Mouse (Mus musculus): Measurements from ENCODE around the gene H13. TPM values are rescaled to one million over a fixed set of nuclear protein-coding genes. Genes with fewer than 3 reads are reported as not detected.

H13 gene
- total RNA-seq, 2 experiments from 2014 or later, result 84.8 to 88.2 TPM

DNA sequence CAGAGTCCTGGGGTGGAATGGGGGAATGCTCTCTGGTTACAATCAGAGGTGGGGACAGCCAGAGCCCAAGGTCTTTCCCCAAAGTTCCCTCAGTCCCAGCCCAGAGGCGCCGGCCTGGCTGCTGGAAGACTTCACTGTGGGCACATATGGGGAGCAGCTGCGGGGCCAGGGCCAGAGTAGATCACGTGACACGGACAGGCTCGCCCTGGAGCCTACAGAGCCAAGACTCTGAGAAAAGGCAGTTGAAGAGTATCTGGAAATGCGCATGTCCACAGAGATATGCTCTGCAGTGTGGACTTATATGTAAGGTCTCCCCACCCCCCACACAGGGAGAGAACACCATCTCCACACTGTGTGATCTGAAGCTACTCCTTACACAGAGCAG is 60.4 kb downstream of the H13 start:
- peak in 1 of 2 experiments; percentile 70 for DNase-seq (ENCODE audit: low spot score in 2 of 2)

DNA sequence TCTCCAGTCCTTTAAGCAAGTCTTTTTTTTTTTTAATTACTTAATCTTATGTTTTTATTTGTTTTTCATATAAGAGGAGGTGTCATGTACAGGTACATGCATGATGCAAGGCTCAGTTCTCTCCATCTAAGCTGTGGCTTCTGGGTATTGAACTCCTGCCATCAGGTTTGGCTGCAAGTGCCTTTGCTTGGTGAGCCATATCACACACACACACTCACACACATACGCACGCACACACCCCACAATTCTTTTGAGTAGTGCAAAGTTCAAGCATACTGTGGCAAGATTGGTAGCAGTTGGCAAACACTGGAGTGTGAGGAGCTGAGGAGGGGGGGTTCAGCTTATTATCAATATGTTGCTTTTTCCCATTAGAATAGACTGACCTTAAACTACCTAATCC is 63.9 kb downstream of the H13 start:
- no peak for DNase-seq (ENCODE audit: low spot score in 2 of 2)

DNA sequence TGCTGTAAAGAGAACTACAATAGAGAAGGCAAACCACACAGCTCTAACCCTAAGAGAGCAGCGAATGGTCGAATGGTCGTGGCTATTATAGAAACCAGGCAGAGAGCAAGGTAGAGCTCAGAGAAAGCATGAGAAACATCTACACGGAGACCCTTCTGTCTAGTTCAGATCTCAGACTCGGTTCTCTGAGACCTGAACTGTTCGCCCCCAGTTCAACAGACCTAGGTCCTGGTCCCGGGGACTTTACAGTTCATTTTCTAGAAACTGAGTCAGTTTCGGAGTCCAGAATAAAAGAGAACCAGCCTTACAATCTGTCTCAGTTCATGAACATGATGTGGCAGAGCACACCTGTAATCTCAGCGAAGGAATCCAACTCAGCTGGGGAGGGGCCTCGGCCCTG is 65.2 kb downstream of the H13 start:
- no peak for DNase-seq (ENCODE audit: low spot score in 2 of 2)

DNA sequence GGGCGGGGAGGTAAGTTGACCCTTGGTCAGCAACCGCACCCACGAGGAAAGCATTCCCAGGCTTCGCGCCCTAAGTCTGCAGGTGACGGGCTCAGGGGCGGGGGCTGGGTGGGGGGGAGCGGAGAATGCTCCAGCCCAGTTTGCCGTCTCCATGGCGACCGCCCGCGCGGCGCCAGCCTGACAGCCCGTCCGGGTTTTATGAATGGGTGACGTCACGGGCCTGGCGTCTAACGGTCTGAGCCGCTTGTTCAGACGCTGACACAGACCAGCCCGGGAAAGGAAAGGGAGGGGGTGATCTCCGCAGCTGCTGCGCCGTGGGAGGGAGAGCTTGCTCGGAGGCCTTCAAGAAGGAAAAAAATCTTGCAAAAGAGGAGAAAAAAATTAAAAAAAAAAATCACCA is 65.7 kb downstream of the H13 start:
- peak; percentile 80 to 93 for DNase-seq (ENCODE audit: low spot score in 2 of 2)

DNA sequence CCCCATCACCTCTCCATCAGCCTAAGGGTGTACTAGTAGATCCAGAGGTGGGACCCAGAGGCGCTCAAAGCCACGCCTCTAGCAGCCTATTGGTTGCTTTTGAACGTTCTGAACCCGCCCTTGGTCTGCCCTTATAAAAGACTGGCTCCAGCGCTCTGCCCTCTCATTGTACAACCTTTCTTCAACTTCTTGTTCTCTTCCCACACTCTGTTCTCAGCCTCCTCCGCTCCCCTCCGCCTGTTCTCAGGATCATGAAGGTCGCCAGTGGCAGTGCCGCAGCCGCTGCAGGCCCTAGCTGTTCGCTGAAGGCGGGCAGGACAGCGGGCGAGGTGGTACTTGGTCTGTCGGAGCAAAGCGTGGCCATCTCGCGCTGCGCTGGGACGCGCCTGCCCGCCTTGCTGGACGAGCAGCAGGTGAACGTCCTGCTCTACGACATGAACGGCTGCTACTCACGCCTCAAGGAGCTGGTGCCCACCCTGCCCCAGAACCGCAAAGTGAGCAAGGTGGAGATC is 66.9 kb downstream of the H13 start, which contains the start of gene Id1:
Gene Id1 (plus strand): TSS at position 162 of the 512 bp plus-strand sequence.
- peak; percentile 46 to 80 for DNase-seq (ENCODE audit: low spot score in 2 of 2)

DNA sequence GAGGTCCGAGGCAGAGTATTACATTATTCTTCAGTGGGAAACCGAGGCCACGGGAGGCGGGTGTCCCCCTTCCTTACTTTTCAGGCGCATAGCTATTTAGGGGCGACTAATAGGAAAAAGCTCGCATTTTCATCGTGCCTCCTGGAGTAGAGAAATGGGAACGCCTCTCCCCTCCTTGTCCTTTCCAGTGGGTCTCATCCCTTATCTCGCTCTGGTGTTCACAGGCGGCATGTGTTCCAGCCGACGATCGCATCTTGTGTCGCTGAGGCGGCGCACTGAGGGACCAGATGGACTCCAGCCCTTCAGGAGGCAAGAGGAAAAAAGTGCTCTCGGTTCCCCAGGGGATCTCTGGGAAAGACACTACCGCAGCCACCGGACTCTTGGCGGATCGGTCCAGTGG is 67.5 kb downstream of the H13 start:
- DNase-seq (ENCODE audit: low spot score in 2 of 2), result peak in 1 of 2 experiments; percentile 18

DNA sequence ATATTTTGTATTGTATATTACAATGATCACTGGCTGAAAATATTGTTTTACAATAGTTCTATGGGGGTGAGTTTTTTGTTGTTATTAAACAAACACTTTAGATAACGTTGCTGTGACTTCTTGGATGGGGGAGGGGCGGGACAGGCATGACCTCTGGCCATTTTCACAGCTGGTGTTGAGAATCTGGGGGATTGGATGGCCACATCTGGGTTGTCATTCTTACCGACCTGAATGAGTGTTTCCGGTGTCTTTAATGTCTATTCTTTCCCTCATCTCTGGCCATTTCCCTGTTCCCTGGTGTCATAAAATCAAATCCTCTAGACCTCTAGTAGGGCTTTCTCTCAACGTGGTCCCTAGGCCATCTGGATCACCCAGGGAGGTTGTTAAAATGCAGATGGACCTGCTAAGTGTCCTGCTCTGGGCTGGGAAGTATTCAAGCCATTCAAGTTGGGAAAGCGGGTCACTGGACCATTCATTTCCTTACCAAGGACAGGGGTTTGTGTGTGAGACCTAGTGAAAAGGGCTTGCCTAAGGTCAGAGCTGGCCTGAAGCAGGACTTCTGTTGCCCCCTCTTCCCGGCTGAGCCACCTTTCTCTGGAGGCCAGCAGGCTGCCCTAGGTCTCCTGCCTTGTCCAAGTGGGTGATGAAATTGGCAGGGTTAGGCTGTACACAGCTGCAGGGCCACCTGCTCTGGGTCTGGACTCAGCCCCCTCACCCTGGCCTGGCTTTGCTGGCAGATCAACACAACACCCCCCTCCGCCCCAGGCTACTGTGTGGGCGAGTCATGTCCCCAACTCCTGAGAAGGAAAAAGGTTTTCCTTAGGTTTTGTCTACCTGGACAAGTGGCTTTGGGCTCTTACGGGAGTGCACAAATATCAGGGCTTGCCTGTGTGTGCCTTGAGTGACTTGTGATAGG is 68.3 kb downstream of the H13 start:
- peak in 1 of 2 experiments; percentile 22 for DNase-seq (ENCODE audit: low spot score in 2 of 2)

DNA sequence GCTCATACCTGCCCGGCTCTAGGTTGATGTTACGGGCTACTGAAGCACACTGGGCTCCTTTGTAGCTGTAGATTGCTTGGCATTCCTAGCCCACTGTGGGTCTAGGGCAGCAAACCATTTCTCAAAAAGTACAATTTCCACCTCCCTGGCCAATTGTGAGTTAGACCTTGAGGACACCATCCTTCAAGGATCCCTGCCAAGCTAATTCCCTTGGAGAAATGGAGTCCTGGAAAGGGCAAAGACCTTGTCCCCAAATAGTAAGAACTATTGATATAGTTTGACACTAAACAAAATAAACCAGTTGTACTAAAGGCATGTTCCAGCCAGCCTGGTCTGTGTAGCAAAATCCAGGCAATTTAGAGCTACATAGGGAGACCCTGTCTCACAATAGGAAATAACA is 69.1 kb downstream of the H13 start:
- no peak for DNase-seq (ENCODE audit: low spot score in 2 of 2)

DNA sequence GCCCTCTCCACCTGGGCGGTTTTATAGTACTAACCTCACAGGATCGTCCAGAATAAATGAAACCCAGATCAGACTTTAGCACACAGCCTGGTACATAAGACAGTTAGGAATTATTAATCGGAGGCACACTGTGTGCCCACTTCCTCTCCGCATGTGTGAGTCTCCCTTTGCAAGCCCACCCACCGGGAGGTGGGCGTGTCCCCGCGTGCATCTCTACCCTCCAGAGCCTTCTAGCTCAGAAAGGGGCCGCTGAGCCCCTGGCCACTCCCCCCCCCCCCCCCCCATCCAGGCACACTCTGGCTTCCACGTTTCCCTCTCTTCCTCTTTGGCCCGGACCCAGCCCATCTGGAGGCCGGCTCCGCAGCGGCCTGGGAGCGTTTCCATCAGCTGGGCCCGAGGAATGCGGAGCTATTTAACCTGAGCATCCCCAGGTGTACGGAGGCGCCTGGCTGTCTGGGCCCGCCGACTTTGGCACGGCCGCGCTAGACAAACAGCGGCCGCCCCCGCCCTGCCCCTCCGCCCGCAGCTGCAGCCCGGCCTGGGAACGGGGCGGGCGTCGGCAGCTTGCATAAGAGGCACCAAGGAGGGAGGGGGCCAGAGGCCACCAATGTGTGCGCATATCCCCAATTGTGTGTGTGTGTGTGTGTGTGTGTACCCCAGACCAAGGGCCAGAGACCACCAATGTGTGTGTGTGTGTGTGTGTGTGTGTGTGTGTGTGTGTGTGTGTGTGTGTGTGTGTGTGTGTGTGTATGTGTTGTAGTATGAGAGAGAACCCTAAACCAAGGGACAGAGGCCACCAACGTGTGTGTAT is 70.0 kb downstream of the H13 start:
- peak; percentile 75 to 82 for DNase-seq (ENCODE audit: low spot score in 2 of 2)

DNA sequence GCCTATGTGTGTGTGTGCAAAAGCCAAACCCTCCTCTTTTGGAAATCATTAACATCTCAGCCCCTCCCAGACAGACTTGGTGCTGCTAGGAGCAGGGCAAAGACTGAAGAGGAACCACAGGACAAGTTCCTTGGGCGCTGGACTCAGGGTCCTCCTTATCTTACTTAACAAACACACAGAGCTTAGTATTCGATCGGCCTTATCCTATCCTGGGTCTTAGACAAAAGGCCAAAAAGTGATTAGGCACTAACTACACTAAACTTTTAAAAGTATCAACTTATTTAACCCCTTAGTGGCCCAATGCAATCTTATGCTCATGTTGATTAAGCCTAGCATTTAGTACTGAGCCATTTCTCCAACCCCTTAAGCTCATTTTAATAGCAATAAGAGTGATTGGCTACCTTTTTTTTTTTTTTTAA is 70.6 kb downstream of the H13 start:
- no peak for DNase-seq (ENCODE audit: low spot score in 2 of 2)

DNA sequence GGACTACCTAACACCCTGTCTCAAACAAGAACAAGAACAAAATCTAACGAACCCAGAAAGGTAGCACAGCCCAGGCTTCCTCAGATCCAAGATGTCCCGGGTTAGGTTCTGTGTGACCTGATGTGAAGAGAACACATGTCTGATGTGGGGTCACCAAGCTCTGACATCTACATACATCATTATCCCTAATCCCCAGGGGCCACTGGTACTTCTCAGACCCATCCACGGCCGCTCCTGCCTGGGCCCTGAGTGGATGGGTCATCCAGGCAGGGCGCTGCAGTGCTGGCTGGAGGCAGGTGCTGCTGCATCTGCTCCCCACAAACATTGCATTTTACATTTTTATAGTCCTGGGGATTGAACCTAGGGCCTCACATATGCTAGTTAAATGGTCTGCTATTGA is 71.2 kb downstream of the H13 start:
- DNase-seq (ENCODE audit: low spot score in 2 of 2), result no peak

DNA sequence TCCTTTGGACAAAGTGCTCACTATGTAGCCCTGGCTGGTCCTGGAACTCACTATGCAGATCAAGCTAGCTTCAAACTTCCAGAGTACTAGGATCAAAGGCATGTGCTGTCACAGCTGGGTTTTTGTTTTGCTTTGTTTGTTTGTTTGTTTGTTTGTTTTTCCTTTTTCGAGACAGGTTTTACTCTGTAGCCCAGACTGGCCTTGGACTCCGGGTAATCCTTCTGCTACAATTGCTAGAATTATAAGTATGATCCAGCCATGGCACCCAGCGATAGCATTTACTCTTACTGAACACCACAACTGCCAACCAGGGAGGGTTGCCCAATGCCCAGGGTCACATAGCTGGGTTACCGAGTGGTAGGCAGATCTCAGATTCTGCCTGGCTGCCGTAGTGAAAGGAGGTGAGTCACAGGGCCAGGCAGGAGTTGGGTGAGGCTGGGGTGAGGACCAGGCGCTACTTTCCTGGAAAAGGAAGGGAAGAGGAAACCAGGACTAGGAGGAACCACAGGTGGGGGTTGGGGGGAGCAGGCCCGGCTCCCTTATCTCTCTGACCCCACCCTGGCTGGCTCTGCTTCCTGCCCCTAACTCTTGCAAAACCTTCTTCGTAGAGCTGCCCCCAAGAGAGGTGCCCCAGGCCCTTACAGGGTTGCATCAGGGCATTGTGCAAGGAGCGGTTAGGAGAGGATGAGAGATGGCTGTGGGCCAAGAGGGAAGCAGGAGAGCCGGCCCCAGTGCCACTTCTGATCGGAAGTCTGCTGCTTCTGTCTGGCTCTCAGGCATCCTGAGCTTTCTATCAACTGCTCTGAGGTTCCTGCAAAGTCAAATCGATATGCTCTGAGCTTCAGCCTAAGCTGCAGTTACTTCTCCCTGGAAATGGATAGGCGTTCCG is 72.1 kb downstream of the H13 start:
- DNase-seq (ENCODE audit: low spot score in 2 of 2), result peak in 1 of 2 experiments; percentile 60

DNA sequence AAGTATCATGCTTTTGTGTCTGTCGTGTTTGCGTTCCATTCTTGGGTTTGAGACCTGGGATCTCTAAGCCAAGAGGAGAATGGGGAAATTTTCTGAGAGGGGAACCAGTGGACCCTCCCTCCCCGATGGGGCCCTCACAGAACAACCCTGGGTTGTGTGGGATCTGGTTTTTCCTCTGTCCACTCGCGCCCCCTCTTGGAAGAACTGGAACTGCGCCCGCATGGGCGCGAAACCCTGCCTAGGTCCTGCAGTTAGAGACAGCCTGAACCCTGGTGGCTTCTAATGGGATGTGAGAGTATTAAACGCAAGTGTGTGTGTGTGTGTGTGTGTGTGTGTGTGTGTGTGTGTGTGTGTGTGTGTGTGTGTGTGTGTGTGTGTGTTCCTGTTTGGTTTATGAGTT is 73.2 kb downstream of the H13 start:
- peak; percentile 61 to 78 for DNase-seq (ENCODE audit: low spot score in 2 of 2)

DNA sequence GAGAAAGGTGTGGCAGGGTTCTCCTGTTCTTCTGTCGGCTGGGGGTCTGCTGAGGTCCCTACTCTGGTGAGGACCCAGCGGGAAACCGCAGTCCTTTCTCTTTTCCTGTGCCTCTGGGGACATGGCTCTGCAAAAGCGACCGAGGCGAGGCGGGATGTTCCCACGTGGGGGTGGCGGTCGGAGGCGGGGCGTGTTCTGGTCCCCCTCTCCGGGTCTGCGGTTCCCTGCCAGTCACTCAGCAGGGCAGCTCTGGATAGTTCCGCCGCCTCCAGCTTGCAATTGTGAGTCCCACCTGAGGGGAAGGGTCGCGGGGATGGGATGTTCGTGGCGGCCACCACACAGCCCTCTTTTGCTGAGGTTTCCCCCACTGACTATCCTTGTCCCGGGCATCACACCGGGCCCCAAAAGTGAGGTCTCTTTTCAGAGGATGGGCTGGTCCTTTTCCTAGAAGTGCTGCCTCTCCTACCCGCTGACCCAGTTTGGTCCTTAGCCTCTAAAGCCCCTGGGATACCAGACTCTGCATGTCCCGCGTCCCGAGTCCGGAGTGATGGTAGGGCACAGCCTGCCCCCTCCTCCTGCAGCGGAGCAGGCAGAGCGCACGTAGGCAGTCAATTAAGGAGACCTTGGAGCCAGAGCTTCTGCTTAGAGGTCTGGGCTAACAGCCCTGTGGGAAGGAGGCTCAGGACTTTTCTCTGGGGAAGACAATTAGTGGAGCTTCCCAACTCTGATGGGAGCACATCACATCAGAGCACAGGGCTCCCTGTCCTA is 84.9 kb downstream of the H13 start, which contains the start of gene Cox4i2:
Gene Cox4i2 (plus strand): TSS at position 230 of the 768 bp plus-strand sequence.
- no peak for DNase-seq (ENCODE audit: low spot score in 2 of 2)

DNA sequence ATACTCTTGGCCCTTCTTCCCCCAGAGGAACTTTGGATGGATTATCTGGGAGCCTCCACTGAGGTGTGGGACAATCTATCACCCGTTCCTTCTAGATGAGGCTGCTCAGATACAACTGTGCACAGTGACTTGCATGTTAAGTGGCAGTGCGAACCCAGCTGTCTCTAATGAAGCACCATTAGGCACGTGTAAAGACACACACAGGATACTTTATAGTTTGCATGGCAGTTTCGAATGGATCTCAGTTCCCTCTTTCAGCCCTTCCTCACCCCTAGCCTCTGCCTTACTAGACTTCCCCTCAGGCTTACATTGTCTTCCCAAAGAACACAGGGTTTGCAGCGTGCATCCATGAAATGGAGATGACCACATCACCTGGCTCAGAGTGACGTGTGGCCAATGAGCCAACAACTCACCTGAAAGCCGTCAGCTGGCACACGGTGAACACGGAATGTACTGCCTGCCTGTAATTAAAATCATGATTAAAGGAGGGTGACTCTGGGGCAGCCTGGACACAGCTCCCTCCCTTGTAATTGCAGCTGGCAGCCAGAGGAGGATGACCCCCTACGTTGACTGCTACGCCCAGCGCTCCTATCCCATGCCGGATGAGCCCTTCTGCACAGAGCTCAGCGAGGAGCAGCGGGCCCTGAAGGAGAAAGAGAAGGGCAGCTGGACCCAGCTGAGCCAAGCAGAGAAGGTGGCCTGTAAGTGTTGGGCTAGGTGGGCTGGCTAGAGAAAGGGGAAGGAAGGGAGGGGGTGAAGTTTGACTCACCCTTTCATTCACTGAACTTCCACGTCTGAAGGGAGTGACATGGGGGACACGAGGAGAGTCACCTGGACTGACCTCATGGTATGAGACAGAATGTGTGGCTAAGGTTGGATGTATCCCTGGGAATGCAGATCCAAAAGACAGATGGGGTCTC is 87.5 kb downstream of the H13 start:
- DNase-seq (ENCODE audit: low spot score in 2 of 2), result no peak

DNA sequence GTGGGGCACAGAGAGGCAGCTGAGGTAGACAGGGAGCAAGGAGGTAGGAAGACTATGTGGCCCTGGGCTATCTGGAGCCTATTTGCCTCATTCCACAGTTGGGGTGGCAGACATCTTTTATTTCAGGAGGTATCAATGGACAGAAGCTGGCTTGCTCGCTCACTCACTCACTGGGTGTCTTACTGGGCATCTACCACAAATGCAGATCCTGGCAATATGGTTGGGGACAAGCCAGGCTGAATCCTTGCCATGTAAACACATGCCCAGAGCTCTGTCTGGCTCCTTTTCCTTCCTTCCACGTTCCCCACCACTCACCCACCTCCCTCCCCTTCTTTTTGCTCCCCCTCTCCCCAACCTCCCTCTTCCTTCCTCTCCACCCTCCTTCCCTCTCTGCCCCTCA is 88.2 kb downstream of the H13 start:
- DNase-seq (ENCODE audit: low spot score in 2 of 2), result no peak
